Mouse (Mus musculus): ENCODE measurements around the gene 1700010I14Rik. TPM values are rescaled to one million over a fixed set of nuclear protein-coding genes. Genes with fewer than 3 reads are reported as not detected.

The 1700010I14Rik gene
- polyA plus RNA-seq, 1 experiment from 2014 or later, result 2.3 TPM

DNA sequence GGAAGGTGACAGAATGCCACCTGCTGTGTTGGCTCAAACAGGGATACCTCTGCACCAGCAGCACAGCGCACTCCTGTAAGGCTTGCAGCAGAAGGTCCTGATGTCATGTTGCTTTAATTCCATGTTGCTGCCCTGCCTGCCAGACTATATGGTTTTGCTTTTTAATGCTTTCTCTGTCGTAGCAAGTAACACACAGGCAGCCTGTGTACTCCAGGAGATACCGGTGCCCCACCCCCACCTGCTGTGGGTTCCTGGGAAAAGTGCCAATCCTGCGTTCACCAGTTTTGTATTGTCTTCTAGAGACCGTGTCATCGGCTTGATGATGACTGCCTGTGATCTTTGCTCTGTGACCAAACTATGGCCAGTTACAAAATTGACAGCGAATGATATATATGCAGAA lies 13.7 kb upstream of the 1700010I14Rik start:
- no peaks in the 10 kb centered on the region for H3K27me3 ChIP-seq (ENCODE audit: insufficient read depth, low read length)
- peaks cover 13% of the 10 kb centered on the region for H3K4me1 ChIP-seq (ENCODE audit: insufficient read depth, low read length)
- no peaks in the 10 kb centered on the region for H3K9me3 ChIP-seq (ENCODE audit: low read length)
- H3K27ac ChIP-seq (ENCODE audit: low read length), result no peak overlapping the region
- no peak overlapping the region for H3K4me2 ChIP-seq (replicated peaks; ENCODE audit: low read depth, low read length)
- H3K4me3 ChIP-seq (ENCODE audit: low read length), result no peak overlapping the region
- H3K9ac ChIP-seq (replicated peaks; ENCODE audit: low read length), result no peak overlapping the region
- ATAC-seq (ENCODE audit: low FRiP score, low TSS enrichment), result no peak
- H3K36me3 ChIP-seq (ENCODE audit: insufficient read depth, low read length), result no peaks in the 10 kb centered on the region
- 60% methylated on average over 7 of the region's 7 CpGs for WGBS

- H3K4me2 ChIP-seq (replicated peaks; ENCODE audit: low read depth, low read length), result no peak overlapping the region
- H3K9me3 ChIP-seq (ENCODE audit: low read length), result no peaks in the 10 kb centered on the region
- no peaks in the 10 kb centered on the region for H3K36me3 ChIP-seq (ENCODE audit: insufficient read depth, low read length)
- 35% methylated on average over 6 of the region's 6 CpGs for WGBS
- no peak overlapping the region for H3K9ac ChIP-seq (replicated peaks; ENCODE audit: low read length)
- H3K27ac ChIP-seq (ENCODE audit: low read length), result no peak overlapping the region
- no peaks in the 10 kb centered on the region for H3K27me3 ChIP-seq (ENCODE audit: insufficient read depth, low read length)
- H3K4me3 ChIP-seq (ENCODE audit: low read length), result no peak overlapping the region
- no peak for ATAC-seq (ENCODE audit: low FRiP score, low TSS enrichment)
- peaks cover 13% of the 10 kb centered on the region for H3K4me1 ChIP-seq (ENCODE audit: insufficient read depth, low read length)
Observed at GRCm38 (mm10) chr17:8974823-8975397, 13.2 kb upstream of the 1700010I14Rik start.

DNA sequence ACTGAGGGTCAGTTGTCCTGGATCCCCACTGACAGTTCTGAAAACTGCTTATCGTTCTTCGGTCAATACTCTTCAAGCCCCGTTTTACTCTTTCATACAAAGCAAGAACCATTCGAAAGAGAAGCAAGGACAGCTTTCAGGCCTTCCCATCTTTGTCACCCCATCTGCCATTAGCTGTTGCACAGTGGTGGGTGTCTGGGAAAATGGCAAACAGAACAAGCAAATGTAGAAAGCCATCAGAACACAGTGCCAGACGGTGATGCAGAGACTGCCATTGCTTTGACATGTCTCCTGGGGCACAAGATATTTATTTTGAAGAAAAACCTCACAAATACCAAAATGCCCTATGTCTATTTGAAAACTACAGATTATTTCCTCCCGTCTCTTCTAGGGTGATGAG lies 11.4 kb upstream of the 1700010I14Rik start:
- ATAC-seq (ENCODE audit: low FRiP score, low TSS enrichment), result no peak
- Histone ChIP-seq H3K4me3 (ENCODE audit: low read length) (no peak overlapping the region), H3K27me3 (ENCODE audit: insufficient read depth, low read length) (no peaks in the 10 kb centered on the region), H3K9ac (replicated peaks; ENCODE audit: low read length) (no peak overlapping the region), H3K9me3 (ENCODE audit: low read length) (no peaks in the 10 kb centered on the region), H3K4me2 (replicated peaks; ENCODE audit: low read depth, low read length) (no peak overlapping the region), H3K36me3 (ENCODE audit: insufficient read depth, low read length) (no peaks in the 10 kb centered on the region), H3K4me1 (ENCODE audit: insufficient read depth, low read length) (peaks cover 13% of the 10 kb centered on the region), H3K27ac (ENCODE audit: low read length) (no peak overlapping the region)
- 91% methylated on average over 6 of the region's 6 CpGs for WGBS

DNA sequence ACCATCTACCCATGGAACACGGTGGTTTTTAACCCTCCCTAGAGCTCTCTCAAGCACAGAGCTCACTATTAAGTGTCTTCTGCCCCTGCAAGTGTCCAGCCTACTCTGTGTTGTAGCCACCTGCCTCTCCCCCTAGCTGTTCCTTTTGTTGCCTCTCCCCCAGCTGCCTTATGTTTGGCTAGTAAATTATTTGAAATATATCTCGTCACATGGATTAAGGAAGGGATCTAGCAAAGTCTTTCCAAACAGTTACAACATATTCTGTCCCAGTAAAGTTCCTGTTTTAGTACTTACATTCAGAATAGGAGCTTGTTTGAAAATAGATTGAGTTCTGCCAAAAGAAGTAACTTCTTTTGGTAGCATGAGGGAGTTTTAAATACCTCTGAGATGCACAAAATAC lies 10.9 kb upstream of the 1700010I14Rik start:
- no peak overlapping the region for H3K27ac ChIP-seq (ENCODE audit: low read length)
- H3K36me3 ChIP-seq (ENCODE audit: insufficient read depth, low read length), result no peaks in the 10 kb centered on the region
- no peak overlapping the region for H3K4me2 ChIP-seq (replicated peaks; ENCODE audit: low read depth, low read length)
- no peak for ATAC-seq (ENCODE audit: low FRiP score, low TSS enrichment)
- no peaks in the 10 kb centered on the region for H3K27me3 ChIP-seq (ENCODE audit: insufficient read depth, low read length)
- H3K4me1 ChIP-seq (ENCODE audit: insufficient read depth, low read length), result peaks cover 8% of the 10 kb centered on the region
- H3K9ac ChIP-seq (replicated peaks; ENCODE audit: low read length), result no peak overlapping the region
- no peak overlapping the region for H3K4me3 ChIP-seq (ENCODE audit: low read length)
- WGBS, result 68% methylated on average over 2 of the region's 2 CpGs
- no peaks in the 10 kb centered on the region for H3K9me3 ChIP-seq (ENCODE audit: low read length)

DNA sequence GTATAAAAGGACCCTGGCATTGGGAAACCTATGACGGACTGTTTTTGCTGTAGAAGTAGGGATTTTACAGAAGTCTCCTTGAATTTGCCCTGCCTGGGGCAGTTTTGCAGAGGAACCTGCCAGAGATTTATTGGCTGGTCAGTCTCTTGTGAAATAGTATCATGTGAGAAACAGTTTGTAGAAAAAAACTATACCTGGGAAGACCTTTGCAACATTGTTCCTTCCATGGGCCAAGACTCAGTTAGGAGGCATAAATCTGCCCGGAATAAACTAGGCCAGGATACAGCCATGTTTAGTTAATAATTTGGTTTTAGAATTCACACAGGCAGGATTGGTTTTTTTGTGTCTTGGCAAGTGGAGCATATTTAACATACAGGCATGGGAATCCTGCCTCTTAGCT lies 4.6 kb upstream of the 1700010I14Rik start:
- H3K27me3 ChIP-seq (ENCODE audit: insufficient read depth, low read length), result no peaks in the 10 kb centered on the region
- ATAC-seq (ENCODE audit: low FRiP score, low TSS enrichment), result no peak

DNA sequence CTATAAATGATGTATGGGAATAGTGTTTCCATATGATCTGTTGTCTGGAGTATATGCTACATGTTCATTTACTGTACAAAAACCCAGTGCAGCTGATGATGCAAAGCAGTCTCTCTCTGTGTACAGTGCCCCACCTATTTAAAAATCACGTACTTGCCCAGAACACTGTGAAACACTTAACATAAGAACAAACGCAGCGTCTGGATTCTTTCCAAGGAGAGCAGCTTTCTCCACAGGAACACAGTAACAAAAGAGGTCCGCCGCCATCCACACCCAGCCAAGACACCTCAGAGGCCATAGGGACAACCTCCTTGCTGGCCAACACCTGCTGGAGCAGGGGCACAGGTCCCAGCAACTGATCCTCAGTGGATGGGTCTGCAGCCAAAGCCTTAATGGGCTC lies 2.4 kb upstream of the 1700010I14Rik start:
- Histone ChIP-seq H3K36me3 (ENCODE audit: insufficient read depth, low read length) (no peaks in the 10 kb centered on the region), H3K9me3 (ENCODE audit: low read length) (no peaks in the 10 kb centered on the region), H3K4me1 (ENCODE audit: insufficient read depth, low read length) (peaks cover 7% of the 10 kb centered on the region; the same call in 1 of the 2 replicates), H3K9ac (replicated peaks; ENCODE audit: low read length) (no peak overlapping the region), H3K27ac (ENCODE audit: low read length) (no peak overlapping the region), H3K4me3 (ENCODE audit: low read length) (no peak overlapping the region), H3K27me3 (ENCODE audit: insufficient read depth, low read length) (no peaks in the 10 kb centered on the region), H3K4me2 (replicated peaks; ENCODE audit: low read depth, low read length) (no peak overlapping the region)
- no peak for ATAC-seq (ENCODE audit: low FRiP score, low TSS enrichment)
- WGBS, result 71% methylated on average over 5 of the region's 5 CpGs

More for the DNA sequence above, 4.6 kb upstream of the 1700010I14Rik start:
- Histone ChIP-seq H3K27ac (ENCODE audit: low read length) (no peak overlapping the region), H3K4me1 (ENCODE audit: insufficient read depth, low read length) (peaks cover under 1% of the 10 kb centered on the region; the same call in 1 of the 2 replicates), H3K4me3 (ENCODE audit: low read length) (no peak overlapping the region), H3K9ac (replicated peaks; ENCODE audit: low read length) (no peak overlapping the region), H3K4me2 (replicated peaks; ENCODE audit: low read depth, low read length) (no peak overlapping the region), H3K36me3 (ENCODE audit: insufficient read depth, low read length) (no peaks in the 10 kb centered on the region), H3K9me3 (ENCODE audit: low read length) (no peaks in the 10 kb centered on the region)
- WGBS, result 58% methylated on average over 2 of the region's 2 CpGs

DNA sequence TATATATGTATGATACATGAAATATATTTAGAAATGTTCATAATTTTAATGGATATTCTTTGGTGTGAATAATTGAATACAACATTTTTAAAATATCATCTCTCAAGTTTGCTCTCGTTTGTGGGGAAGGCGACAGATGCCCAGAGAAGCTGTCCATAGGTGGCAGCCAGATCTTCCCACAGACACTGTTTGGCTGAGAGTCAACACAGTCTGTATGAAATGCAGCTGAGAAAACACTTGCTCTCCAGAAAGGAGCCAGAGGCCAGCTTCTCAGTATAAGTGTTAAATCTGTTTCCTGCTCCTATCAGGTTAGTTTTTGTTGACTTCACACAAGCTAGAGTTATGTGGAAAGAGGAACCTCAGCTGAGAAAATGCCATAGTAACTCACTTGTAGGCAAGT lies 1.6 kb upstream of the 1700010I14Rik start:
- Histone ChIP-seq H3K9me3 (ENCODE audit: low read length) (no peaks in the 10 kb centered on the region), H3K36me3 (ENCODE audit: insufficient read depth, low read length) (no peaks in the 10 kb centered on the region), H3K27ac (ENCODE audit: low read length) (no peak overlapping the region), H3K4me3 (ENCODE audit: low read length) (no peak overlapping the region), H3K27me3 (ENCODE audit: insufficient read depth, low read length) (no peaks in the 10 kb centered on the region), H3K9ac (replicated peaks; ENCODE audit: low read length) (no peak overlapping the region), H3K4me2 (replicated peaks; ENCODE audit: low read depth, low read length) (no peak overlapping the region), H3K4me1 (ENCODE audit: insufficient read depth, low read length) (peaks cover 7% of the 10 kb centered on the region; the same call in 1 of the 2 replicates)
- no peak for ATAC-seq (ENCODE audit: low FRiP score, low TSS enrichment)
- 46% methylated on average over 2 of the region's 2 CpGs for WGBS

- H3K4me1 ChIP-seq (ENCODE audit: insufficient read depth, low read length), result peaks cover 7% of the 10 kb centered on the region; the same call in 1 of the 2 replicates
- ATAC-seq (ENCODE audit: low FRiP score, low TSS enrichment), result no peak
- H3K27ac ChIP-seq (ENCODE audit: low read length), result no peak overlapping the region
- H3K9me3 ChIP-seq (ENCODE audit: low read length), result no peaks in the 10 kb centered on the region
- 76% methylated on average over 5 of the region's 5 CpGs for WGBS
- H3K9ac ChIP-seq (replicated peaks; ENCODE audit: low read length), result no peak overlapping the region
- no peak overlapping the region for H3K4me2 ChIP-seq (replicated peaks; ENCODE audit: low read depth, low read length)
- no peaks in the 10 kb centered on the region for H3K27me3 ChIP-seq (ENCODE audit: insufficient read depth, low read length)
- no peak overlapping the region for H3K4me3 ChIP-seq (ENCODE audit: low read length)
- H3K36me3 ChIP-seq (ENCODE audit: insufficient read depth, low read length), result 0 out of 2 replicates have a peak, but pooled peaks cover 2% of the 10 kb centered on the region
Observed at GRCm38 (mm10) chr17:8987369-8987768, 764 bp upstream of the 1700010I14Rik start.

- Histone ChIP-seq H3K9ac (replicated peaks; ENCODE audit: low read length) (no peak overlapping the region), H3K4me2 (replicated peaks; ENCODE audit: low read depth, low read length) (no peak overlapping the region), H3K27me3 (ENCODE audit: insufficient read depth, low read length) (no peaks in the 10 kb centered on the region), H3K27ac (ENCODE audit: low read length) (no peak overlapping the region), H3K36me3 (ENCODE audit: insufficient read depth, low read length) (0 out of 2 replicates have a peak, but pooled peaks cover 4% of the 10 kb centered on the region), H3K9me3 (ENCODE audit: low read length) (no peaks in the 10 kb centered on the region), H3K4me1 (ENCODE audit: insufficient read depth, low read length) (peaks cover 7% of the 10 kb centered on the region; the same call in 1 of the 2 replicates), H3K4me3 (ENCODE audit: low read length) (no peak overlapping the region)
- 32% methylated on average over 8 of the region's 8 CpGs for WGBS
- no peak for ATAC-seq (ENCODE audit: low FRiP score, low TSS enrichment)
Observed at GRCm38 (mm10) chr17:8991160-8991559, 3.0 kb downstream of the 1700010I14Rik start.

DNA sequence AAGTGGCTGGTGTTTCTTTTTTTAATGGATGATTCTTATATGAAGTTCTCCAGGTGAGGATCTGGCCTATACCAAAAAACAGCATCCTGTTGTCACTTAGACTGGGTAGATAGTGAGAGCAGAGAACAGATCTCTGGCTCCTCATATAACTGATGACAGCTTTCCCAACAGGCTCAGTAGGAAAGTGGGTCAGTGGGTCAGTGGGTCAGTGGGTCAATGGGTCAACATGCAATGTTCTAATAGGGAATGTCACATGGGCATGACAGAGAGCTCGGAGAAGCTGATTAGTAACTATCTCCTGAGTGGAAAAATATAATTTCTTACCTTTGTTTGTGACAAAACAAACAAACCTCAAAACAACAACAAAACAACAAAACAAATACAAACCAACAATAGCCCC lies 7.2 kb downstream of the 1700010I14Rik start:
- Histone ChIP-seq H3K9me3 (ENCODE audit: low read length) (no peaks in the 10 kb centered on the region), H3K9ac (replicated peaks; ENCODE audit: low read length) (no peak overlapping the region), H3K27me3 (ENCODE audit: insufficient read depth, low read length) (no peaks in the 10 kb centered on the region), H3K4me1 (ENCODE audit: insufficient read depth, low read length) (no peaks in the 10 kb centered on the region), H3K27ac (ENCODE audit: low read length) (no peak overlapping the region), H3K36me3 (ENCODE audit: insufficient read depth, low read length) (0 out of 2 replicates have a peak, but pooled peaks cover 6% of the 10 kb centered on the region), H3K4me2 (replicated peaks; ENCODE audit: low read depth, low read length) (no peak overlapping the region), H3K4me3 (ENCODE audit: low read length) (no peak overlapping the region)
- ATAC-seq (ENCODE audit: low FRiP score, low TSS enrichment), result no peak
- WGBS, result 88% methylated on average over 1 of the region's 1 CpGs
